Mouse (Mus musculus) brain, embryonic 18.5 days (tissue): ENCODE results near the gene Man2a2.
"Not testable (repeated sequence)": the region's sequence is repeated elsewhere in the genome, so short reads cannot be mapped to it uniquely, and the experiment has no call there.

Experiments used
- DNase-seq: peaks from one replicate; pipeline ENCODE4 v3.0.0-alpha.2; 2012; ENCODE audit warnings: low read depth, low spot score

Gene Man2a2

DNA sequence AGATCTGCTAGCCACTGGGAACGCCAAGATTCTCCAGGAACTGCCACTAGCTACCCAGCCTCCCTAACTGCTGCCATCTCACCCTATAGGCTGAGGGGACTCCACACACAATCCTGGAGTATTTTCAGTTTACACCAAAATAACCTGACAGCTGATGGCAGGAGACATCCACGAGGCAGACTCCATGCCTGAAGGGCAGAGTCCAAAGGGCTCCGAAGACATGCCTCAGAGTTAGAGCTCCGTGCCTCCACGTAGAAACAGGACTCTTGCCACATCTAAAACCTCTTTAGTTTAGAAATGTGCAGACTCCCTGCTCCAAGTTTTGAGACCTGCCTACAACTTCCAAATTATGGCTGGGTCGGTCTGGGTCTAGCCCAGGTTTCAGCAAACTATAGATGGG, 29.4 kb upstream of the Man2a2 start:
- DNase-seq, result no peak

DNA sequence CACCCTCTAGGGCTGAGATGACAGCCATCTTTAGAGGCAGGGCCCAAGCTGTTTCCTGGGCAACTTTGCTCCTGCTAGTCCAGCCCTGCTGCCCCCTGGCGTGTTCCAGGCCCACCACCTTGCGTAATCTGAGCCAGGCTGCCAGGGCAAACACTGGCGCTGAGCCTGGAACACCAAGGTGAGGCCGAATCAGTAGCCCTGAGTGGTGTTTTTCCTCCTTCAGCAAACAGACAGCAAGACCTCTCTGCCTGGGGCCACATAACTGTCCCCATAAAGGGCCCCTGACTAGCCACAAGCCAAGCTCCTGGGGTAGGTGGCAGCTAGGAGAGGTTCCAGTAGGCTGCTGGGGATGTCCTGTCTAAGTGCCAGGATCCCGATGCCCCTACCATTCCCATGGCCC, 28.9 kb upstream of the Man2a2 start:
- DNase-seq, result no peak

DNA sequence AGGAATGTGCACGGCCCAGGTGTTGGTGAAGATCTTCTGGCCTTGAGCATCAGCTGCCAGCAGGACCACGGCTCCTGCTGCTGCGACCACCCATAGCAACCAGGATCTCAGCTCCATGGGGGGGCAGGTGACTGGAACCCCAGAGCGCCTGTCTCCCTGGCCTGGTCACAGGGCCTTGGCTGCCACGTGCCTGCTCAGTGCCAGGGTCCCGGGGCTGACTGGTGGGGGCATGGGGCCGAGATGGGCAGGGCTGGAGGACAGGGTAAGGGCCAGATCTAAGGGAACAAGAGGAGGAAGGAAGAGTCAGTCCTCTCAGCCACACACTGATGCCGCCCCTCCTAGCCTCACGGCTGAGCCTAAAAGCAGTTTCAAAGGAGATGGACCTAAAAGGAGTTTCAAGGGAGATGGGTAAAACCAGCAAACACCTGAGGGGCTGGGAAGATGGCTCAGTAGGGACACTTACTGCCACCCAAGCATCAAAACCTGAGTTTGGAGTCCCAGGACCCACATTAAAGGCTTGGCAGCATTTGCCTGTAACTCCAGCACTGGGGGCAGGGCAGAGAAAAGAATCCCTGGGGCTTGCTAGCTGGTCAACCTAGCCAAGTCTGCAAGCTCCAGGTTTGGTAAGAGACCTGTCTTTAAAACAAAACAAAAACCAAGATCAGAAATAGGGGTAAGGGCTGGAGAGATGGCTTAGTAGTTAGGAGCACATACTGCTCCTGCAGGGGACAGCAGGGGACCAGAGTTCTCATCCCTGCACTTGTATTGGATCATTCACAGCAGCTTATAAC, 27.7 kb upstream of the Man2a2 start:
- DNase-seq, result no peak

DNA sequence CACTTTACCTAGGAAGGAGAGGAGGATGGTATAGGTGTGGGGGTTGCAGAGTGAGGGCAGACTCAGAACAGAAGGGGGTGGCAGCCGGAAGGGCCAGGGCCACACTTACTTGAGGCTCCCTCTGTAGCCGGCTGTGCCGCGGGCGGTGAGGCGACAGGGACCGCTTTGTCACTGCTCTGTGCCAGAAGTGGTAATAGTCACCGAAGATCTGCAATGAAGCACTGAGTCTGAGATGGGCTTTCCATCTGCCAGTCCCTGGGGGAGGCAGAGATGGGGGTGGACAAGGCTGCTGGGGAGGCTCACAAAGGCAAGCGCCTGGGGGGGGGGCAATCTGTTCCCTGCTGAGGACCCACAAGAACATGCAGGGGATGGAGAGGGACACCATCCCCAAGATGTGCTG, 26.8 kb upstream of the Man2a2 start:
- DNase-seq, result no peak

DNA sequence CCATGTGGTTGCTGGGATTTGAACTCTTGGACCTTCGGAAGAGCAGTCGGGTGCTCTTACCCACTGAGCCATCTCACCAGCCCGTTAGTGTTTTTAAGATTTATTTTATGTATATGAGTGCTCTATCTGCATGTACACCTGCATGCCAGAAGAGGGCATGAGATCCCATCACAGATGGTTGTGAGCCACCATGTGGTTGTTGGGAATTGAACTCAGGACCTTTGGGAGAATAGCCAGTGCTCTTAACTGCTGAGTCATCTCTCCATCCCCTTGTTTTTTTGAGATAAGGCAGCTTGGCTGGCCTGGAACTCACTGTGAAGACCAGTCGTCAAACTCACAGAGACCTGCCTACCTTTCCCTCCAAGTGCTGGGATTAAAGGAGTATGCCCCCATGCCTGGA, 25.3 kb upstream of the Man2a2 start:
- not testable (repeated sequence) for DNase-seq

DNA sequence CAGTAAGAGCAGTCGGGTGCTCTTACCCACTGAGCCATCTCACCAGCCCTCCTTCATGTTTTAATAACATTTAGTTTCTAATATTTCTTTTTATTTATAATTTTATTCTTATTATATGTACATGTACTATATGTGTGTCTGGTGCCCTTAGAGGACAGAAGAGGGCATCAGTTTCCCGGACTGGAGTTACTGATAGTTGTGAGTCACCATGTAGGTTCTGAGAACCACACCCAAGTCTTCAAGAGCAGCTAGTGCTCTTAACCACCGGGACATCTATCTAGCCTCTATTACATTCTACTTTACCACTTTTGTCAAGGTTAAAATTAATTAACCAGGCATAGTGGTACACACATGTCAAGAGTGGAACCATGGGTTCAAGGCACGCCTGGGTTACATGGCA, 23.4 kb upstream of the Man2a2 start:
- DNase-seq, result no peak

DNA sequence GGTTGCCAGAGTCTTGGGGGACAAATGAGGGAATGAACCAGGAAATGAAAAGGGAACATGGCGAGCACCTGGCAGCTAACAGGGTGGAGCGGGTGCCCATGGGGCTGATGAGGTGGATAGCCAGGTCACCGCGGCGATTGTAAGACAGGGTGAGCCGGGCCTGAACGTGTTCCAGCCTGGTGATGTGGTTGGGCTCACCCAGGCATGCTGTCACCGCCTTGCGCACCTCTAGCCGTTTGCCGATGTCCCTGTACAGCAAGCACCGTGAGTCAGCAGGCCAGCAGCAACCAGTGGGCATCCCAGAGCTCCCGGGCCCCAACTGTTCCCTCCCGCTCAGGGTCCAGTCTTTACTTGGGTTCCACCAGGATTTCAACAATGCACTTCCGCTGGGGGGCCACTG, 20.9 kb upstream of the Man2a2 start:
- DNase-seq, result no peak

DNA sequence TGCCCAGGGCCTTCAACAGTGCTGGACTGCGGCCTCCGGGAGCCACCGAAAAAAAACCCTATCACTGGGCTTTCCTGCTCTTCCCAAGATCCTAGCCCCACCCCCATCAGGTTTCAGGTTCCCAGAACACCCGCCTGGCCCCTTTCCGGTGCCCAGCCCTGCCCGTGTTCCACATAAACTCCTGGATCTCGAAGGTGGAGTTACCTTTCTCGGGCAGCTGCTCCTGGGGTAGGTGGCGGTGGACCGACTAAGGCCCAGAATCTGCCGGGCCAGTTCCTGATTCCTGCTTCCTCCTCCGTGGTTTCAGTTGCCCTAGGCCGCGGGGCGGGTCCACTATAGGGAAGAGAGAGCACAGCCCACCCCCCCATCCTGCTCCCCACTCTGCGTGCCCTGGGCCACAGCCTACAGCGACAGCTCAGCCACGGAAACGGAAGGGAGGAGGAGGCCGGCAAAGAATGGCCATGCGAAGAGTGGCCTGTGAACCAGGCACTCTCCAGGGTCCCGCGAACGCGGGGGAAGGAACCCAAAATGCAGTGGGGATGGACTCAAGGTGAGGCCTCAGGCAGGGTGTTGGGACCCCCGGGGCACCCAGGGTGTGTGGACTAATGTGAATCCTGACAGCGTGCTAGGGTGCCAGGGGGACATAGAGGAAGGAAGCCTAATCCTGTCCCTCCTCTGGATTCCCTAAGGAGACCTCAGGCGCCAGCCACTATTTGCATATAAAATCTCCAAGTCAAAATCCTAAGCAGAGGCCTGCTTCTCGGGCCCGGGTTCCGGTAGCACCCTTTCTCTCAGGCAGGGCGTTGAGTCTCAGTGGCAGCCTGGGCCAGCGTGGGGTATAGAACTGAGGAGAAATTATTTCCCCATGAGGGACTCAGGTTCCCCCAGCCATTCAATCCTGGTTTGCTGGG, 16.7 kb upstream of the Man2a2 start, which contains the start of gene Fes:
Gene Fes (minus strand): TSS at position 314 of the 911 bp plus-strand sequence.
- no peak for DNase-seq

DNA sequence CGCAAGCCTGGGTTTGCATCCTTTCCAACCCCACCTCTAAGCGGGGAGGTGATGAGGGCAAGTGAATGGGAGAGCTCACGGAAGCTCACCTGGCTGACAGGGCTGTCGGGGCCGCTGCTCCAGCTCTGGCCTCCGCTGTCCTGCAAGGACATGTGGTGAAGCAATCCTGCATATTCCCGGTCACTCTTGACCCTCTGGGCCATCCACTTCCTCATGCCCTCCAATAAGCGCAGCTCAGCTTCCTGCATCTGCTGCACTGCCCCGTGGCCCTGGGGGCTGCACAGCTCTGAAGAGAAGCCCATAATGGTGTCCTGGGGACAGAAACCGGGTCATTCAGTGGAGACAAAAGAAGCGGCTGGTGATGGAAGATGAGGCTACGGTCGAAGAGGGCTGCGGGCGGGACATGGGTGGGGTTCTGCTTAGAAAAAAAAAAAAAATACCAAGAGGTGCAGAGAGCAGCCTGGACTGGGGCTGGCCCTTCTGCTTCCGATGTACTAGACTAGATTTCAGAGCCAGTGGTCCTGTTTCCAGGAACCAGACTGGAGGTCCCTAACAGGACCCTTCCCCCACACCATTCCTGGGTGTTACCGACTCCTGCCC, 16.0 kb upstream of the Man2a2 start:
- no peak for DNase-seq

DNA sequence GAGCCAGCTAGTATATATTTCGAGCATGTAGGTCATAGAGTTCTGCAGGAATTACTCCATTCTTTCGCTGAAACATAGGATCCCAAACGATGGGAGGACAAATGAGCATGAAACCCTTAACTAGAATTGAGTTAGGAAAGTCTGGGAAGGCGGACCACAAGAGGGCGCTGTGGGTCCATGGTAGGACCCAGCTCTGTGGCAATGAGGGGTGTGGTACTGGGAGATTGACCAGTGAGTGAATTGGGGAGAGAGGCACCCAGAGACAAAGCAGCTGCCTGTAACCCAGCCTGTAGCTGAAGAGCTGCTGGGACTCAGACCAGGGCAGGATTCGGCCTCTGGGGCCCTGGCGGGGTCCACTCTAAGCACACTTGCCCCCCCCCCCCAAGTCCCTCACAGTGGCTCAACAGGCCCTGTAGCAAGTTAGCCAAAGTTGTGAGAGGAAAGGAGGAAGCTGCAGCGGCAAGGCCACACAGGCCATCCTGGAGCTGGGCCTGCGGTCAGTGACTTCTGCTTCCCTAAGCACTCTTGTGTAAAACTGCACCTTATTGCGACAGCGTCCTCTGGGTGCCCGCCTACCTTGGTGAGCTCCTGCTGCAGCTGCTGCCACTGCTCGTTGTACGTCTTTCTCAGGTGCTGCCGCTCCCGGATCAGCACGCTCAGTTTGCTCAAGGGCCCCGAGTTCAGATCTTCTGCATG, 15.2 kb upstream of the Man2a2 start:
- DNase-seq, result peak; percentile 58

DNA sequence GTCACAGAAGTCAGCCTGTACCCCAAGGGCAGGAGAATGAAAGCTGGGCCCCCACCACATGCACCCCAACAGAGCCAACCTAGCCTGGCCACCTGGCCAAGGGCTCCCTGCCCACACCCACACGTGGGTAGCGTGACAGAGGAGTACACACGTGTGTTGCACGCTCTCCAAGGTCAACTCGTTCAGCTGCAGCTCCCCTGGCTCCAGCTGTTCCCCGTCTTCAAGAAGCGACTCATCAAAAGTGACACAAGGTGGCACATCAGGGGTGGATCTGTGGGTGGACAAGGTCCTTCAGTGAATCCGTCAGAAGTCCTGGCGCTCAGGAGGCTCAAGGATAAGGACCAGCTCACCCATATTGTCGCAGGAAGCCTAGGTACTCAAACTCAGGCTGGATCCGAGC, 11.7 kb upstream of the Man2a2 start:
- DNase-seq, result no peak

DNA sequence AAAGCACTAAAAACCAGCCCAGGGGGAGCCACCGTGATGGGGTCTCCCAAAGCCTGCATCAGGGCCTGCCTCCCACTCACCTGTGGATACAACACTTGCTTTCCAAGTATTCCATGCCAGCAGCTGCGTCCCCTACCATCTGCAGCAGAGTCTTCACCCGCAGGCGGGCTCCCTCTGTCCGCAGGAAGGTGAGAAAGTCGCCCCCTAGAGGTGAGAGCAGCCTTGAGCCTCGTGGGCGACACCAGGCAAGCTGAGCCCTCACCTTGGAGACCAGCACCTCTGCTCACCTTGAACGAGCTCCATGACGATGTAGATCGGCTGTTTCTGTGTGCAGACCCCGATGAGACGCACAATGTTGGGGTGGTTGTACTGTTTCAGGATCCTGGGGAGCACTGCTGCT, 8.4 kb upstream of the Man2a2 start:
- DNase-seq, result no peak

DNA sequence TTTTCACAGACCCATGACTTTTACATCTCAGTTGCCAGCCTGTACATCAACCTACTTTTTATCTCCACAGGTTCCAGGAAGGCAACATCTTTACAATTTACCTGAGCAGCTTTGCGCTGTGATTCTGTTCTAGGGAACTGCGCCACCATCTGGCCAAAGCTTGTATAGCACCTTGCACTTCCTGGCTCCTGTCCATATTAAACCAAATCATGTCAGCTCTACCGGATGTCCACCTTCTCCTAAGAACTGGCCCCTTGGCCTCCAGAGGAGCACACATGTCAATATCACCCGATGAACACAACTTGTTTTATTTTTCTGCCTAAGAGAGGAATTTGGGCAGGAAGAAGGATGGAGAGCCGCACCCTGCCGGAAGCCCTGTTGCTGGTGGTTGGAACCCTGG, 6.3 kb upstream of the Man2a2 start:
- DNase-seq, result no peak

DNA sequence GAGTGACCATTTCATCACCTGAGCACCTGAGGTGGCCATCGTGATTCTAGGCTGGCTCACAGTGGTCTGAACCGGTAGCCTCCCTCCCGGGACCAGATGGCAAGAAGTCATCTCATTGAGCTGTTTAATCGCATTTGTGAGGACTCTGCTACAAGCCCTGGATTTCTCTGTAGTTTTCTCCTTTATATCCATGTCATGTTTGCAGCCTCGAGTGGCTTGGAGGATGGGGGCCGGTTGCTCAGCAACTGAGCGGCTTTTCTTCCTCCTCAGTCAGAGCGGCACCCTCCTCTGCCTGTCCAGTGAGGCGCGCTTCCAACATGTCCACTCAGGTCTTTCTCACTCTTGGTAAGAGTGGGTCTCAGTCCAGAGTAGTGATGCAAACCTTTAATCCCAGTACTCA, 5.0 kb upstream of the Man2a2 start:
- DNase-seq, result no peak

DNA sequence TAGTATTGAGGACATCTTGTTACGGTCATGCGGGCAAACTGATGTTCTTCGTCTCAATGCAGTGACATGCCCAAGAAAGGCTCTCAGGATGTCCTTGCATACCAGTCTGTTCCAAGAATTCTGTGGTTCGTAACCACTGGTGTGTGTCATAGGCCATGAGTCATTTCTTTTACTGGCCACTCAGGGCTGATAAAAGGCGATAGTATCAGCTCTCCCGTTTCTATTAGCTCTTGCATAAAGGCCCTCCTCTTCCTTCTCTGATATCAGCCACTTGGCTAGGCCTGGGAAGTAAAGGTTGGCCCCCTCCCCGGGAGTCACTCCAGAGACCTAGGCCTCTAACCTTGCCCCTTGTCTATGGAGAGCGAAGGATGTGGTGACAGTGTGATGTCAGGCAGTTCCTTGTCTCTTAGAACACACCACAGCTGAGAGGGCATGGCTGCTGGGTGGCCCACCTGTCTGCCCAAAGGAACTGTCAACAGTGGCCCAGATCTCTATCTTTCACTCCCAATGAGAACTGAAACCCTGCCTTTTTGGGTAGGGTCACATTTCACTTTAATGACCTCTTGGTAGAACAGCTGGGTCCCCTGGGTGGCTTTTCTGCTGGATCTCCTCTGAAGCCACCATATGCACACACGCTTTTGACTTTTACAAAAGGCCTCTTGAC, 4.3 kb upstream of the Man2a2 start:
- no peak for DNase-seq

DNA sequence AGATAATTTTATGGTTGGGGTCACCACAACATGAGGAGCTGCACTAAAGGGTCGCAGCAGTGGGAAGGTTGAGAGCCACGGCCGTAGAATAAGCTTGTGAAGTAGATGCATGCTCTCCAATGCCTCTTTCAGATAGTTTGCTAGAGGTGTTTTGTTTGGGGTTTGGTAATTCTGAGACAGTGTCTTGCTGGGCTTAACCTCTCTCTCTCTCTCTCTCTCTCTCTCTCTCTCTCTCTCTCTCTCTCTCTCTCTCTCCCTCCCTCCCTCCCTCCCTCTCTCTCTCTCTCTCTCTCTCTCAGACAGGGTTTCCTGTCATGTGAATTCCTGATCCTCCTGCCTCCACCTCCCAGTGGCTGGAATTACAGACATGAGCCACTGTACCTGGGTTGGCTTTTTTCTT, 3.6 kb upstream of the Man2a2 start:
- DNase-seq, result no peak

DNA sequence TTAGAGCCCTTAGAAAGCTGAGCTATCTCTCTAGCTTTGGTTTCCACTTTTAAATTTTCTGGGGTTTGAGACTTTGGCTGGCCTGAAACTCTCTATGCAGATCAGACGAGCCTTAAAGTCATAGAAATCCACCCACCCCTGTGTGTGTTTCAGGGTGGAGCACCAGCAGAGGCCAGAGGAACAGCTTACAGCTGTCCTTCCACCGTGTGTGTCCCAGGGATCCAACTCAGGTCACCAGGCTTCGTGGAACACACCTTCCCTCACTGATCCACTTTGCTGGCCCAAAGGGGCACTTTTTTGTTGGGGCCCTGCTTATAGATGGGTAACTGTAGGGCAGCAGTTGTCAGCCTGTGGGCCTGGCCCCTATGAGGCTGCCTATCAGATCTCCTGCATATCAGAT, 3.1 kb upstream of the Man2a2 start:
- no peak for DNase-seq

DNA sequence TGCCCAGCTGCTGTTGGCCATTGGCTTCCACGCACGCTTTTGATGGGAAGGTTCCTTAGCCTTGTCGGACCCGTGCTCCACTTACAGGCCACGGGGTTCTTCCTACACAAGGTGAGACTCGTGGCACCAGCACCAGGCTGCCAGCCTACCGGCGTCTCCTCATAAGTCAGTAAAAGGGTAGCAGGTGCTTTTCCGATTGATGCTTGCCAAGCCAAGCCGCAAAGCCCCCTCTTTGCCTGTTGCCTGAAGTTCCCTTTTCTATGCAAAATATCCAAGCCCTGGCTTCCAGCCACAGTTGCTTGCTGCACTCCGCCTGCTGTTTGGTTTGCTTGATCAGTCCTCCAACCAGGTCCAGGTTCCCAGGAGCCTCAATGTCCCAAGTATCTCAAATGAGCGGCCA, 2.7 kb upstream of the Man2a2 start:
- DNase-seq, result no peak

DNA sequence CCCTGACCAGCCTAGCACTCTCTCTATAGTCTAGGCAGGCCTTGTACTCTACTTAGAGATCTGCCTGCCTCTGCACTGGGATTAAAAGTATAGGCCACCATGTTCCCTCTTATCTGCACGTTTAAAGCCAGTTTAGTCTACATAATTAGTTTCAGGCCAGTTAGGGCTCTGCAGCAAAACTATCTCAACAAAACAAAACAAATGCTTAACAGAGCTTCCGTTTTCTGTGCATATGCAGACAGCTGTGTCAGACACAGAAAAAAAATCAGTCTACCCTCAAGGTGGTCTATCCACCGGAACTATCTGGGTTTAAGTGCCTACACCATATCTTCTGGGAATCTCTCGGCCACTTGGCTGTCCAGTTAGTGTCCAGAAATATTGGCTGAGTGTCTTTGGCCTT, 2.2 kb upstream of the Man2a2 start:
- no peak for DNase-seq

DNA sequence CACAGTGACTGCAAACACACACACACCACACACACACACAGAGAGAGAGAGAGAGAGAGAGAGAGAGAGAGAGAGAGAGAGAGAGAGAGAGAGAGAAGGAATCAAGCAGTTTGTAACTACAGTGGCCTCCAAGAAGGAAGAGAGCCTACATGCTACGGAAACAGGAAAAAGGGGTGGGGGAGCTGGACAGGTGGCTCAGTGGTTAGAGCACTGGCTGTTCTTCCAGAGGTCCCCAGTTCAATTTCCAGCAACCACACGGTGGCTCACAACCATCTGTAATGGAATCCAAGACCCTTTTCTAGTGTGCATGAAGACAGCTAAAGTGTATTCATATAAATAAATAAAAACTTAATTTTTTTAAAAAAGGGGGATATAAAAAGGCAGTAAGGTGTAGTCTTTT, 1.5 kb upstream of the Man2a2 start:
- no peak for DNase-seq

DNA sequence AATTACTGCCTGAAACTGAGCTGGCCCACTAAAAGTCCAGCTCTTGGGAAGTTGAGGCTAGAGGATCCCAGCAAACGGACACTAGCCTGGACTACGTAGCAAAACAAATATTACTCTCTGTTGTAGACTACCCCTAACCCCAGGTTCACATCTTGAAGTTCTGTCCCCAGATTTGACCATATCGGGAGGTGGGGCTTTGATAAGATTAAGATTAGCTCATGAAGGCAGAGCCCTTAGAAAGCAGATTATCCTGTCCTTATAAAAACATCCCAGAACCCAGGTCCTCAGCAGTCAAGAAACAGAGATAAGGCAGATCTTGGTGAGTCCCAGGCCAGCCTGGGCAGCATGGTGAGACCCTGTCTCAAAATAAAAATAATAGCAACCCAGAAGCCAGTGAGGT, 991 bp upstream of the Man2a2 start:
- DNase-seq, result no peak
